Mouse (Mus musculus) heart, adult 8-10 months (tissue): ENCODE data around the gene Ccl25. TPM values are rescaled to one million over a fixed set of nuclear protein-coding genes. Genes with fewer than 3 reads are reported as not detected.
A peak's percentile ranks its signal among the peaks of the same experiment; 100 is the strongest.

Experiments used
- DNase-seq: peaks from one replicate; pipeline ENCODE4 v3.0.0; 2022; ENCODE audit warnings: low spot score
- total RNA-seq, 4 experiments: library from RNA; stranded (reverse); gene quantifications; 2 replicates each; pipeline ENCODE4 v1.2.4; 2022

The Ccl25 gene
- 1 to 10 TPM; 2.6 to 5.1 (median 3.4) TPM for total RNA-seq

DNA sequence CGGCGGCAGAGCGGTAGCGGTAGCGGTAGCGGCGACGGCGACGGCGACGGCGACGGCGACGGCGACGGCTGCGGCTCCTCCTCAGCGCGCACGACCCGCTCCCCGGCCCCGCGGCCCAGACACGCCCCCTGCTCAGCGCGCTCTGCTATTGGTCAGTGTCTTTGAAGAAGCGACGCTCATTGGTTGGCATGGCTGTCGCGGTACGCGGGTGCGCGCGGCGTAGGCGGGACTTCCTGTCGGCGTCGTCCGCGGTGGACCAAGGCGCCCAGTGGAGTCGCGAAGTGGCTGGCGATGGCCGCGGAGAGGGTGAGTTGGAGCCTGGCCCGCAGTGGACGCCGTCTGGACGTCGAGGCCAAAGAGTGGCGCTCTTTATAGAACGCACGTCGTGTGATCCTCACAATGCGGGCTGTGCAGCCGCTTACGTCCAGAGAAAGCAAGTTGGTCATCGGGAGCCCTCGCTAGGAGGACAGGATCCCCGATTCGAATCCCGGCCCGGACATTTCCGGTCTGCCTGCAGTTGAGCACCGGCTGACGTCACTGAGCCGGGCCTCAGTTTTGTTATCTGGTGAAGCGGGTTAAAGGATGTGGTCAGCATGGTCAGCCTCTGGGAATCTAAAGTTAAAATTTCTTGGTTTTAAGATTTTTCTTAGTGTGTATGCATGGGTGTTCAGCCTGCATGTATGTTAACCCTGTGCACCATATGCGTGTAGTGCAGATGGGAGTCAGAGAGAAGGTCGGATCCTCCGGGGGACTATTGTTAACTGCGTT lies at the start of gene Ccl25, which contains the start of gene Elavl1:
Ccl25 (plus strand) TSS at position 228 of the 768 bp plus-strand sequence.
Elavl1 (minus strand) TSS at position 431 of the 768 bp plus-strand sequence.
- peak; percentile 97 for DNase-seq

- peak; percentile 95 for DNase-seq
These were observed 49.5 kb upstream of the Ccl25 start, which contains the start of gene Timm44 for GRCm38 (mm10) chr8:4275275-4276110. Gene Timm44, minus strand, starts transcription at chr8:4275913.

DNA sequence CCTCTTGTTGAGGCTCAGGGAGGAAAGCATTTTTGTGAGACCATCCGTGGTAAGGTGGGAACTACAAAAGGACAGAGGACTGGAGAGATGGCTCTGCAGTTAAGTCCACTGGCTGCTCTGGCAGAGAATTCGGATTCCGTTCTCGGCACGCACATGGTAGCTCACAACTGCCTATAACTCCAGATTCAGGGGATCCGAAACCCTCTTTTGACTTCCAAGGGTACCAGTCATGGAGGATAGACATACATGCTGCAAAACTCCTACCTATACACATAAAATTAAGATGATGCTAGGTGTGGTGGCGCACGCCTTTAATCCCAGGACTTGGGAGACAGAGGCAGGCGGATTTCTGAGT lies 48.9 kb upstream of the Ccl25 start:
- DNase-seq, result no peak

DNA sequence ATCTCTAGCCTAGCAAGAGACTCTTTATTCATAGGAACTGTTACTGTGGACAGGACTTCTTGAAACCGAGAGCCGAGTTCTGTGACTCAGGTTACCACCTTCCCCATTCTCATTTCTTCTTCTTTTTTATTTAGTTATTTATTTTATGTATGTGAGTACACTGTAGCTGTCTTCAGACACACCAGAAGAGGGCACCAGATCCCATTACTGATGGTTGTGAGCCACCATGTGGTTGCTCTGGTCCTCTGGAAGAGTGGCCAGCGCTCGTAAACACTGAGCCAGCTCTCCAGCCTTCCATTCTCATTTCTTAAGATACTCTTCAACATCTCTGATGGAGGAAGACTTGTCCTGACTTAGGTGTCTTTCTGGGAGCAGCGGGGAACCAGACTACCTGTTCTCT lies 32.3 kb upstream of the Ccl25 start:
- no peak for DNase-seq

DNA sequence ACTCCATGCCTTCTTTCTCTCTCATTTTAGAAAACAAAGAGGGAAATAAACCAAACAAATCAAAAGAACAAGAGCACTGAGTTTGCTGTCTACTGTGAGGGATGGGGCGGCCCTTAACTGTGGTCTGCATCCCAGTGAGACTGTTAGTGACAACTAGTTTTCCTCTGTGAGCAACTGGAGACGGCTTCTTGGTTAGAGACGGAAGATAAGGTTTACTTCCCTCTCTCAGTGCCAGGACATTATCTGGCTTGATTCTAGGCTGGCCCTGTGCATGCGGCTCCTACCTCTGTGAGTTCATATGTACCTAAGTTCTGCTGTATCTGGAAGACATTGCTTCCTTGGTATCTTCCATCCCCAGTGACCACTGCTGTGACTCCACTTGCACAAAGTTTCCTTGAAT lies 27.2 kb upstream of the Ccl25 start:
- DNase-seq, result no peak

- DNase-seq, result no peak
These were observed 20.9 kb upstream of the Ccl25 start for GRCm38 (mm10) chr8:4304124-4304547.

DNA sequence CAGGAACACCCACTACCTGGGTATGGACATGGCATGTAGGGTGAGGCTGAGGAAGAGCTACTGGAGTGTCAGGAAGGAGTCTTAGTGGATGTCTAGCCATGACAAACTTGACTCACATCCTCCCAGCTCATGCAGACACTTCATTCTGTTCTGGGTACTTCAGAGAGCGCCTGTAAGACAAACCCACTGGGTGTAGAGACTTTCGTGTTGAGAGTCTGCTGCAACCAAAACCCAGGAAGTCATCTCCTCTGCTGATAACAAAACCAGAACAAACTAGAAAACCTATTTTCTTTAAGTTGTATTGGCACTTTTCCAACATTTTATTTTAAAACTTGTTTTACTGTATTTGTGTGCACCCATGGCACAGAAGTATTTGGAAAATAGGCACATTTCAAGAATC lies 19.2 kb upstream of the Ccl25 start:
- DNase-seq, result no peak

GRCm38 (mm10) chr8:4312104-4312503 lies 12.9 kb upstream of the Ccl25 start:
- no peak for DNase-seq

DNA sequence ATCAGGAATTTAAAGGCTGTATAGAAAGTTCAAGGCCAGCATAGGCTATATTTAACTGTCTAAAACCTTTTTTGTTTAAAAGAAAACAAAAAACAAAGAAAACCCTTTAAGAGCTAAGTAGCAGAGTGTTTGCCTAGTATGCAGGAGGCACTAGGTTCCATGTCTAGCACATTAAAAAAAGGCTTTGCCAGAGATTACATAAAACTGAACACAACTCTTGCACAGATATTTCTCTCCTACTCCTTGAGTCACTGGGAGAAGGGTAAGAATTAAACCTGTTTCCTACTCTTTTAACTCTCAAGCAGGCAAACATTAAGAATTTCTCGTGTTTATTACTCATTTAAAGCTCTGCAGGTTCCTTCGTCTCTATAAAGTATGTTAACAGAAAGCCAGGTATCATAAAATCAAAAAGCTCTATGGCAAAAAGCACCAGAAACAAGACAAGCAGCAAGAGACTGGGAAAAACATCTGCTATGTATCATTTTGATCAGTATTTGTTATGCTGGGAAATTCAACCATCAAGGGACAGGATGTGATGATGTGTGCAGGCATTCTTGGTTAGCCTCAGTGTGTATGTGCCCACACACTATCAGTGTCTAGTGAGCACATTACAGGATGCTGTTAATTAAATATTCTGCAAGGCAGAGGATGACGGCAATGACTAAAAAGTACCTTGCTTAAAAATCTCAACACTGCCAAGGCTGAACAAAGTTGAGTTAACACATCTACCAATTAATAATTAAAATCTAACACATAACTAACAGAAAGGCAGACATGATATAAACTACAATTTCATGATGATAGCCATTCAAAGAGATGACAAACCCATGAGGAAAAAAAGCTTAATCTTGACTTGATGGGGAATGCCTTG lies 11.5 kb upstream of the Ccl25 start:
- no peak for DNase-seq

DNA sequence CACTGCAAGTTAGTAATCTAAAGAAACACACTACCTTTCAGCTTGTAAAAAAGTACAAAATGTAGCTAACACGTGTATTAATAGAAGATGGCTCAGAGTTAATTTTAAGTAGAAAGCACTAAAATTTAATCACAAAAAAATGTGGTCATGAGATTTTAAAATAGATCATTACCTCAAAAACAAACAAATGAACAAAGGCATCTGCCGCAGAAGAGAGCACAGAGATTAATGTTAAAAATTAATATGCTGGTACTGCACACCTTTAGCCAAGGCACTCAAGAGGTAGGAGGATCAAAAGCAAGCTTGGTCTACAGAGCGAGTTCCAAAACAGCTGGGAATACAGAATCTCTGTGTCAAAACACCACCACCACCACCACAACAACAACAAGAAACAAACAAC lies 10.2 kb upstream of the Ccl25 start:
- DNase-seq, result no peak

DNA sequence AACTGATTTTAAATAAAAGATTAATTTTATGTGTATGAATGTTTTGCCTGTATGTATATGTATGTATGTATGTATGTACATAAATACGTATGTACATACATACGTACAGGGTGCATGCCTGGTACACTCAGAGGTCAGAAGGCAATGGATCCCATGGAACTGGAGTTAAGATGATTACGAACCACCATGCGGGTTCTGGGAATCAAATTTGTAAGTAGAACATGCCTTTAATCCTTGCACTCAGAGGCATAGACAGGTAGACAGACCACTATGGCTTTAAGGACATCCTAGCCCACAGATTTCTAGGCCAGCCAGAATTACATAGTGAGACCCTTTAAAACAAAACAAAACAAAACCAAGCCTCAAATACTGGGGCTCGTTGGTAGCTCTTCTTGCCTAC lies 6.9 kb upstream of the Ccl25 start:
- DNase-seq, result no peak

DNA sequence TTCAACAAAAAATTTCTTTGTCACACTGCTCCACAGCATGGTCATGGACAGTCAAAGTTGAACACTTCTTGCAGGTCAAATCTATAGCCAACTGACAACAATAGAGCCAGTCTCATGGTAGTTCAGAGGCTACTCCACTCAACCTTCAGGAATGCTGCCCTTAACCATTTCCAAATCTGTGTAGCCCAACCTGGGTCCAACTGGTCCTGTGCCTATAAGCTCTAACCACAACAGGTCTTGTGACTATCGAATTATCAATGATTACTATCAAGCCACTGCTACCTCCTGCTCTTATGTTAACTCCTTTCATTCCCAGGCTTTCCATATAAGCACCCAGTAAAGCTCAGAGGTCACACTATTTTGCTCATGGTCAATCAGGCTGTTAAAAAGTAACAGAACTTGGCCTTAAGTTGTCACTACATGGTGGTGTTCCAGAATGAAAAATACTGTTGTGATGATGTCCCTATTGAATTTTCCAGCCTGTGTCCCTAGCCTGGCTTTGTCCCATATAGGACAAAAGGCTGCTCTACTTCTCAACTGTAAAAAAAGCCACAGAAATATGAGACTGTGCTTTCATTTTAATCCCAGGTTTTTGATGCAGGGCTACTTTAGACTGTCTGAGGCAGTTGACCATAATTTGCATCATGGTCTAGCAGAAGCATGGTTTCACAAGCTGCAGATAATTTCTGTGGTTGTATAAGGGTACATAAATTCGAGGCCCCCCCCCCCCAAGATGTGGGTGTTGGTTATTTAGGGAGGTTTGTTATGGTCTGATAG lies 6.0 kb upstream of the Ccl25 start:
- no peak for DNase-seq

GRCm38 (mm10) chr8:4319573-4319872 lies 5.5 kb upstream of the Ccl25 start:
- DNase-seq, result no peak

DNA sequence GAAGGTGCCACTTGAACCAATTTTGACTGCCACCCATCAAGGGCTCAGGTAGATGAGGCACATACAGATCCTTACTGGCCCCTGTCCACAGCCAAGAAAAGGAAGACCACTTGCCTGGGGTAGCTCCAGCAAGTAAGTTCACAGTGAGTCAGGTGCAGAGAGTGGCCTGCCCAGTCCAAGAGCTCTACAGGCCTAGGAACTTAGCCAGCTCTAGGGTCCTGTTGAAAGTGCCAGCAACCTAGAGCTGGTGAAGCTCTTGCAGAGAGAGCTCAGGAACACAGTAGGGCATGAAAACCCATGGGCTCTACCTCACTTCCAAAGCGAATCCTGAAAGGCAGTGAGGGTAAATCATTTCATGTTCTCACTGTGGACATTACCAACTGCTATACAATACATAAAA lies 4.6 kb upstream of the Ccl25 start:
- DNase-seq, result no peak

GRCm38 (mm10) chr8:4321031-4321430 lies 4.0 kb upstream of the Ccl25 start:
- DNase-seq, result no peak

GRCm38 (mm10) chr8:4322470-4322869 lies 2.5 kb upstream of the Ccl25 start:
- peak; percentile 86 for DNase-seq

GRCm38 (mm10) chr8:4323917-4324316 lies 1.1 kb upstream of the Ccl25 start:
- no peak for DNase-seq

DNA sequence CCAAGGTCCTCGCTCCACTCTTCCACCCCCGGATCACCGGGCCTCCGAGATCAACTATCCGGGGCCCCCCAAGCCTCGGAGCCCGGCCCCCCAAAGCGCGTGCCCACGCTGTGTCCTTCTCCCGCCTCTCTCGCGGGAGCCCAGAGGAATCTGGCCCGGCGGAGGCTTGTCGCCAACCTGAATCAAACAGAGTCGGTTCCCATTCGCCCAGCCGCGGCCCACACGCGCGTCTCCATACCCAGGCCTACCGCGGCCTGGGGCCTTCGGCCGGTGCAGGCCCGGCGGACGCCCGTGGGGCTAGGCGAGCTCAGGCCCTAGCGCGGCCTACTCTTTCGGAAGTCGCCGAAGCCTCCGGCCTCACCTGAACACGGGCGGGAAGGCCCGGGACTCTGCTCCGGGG lies 485 bp upstream of the Ccl25 start:
- DNase-seq, result no peak

DNA sequence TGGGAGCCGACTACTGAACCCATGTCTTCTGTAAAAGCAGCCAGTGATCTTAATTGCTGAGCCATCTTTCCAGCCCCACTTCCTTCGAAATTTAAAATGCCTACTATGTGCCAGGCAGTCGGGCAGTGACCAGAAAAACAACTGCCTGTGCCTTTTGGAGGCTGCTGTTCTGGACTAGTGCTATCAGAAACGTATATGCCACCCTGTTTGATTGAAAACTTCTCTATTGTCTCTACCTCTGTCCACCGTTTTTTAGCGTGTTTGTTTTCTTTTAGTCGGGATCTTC lies 684 bp downstream of the Ccl25 start:
- no peak for DNase-seq

GRCm38 (mm10) chr8:4329000-4329399 lies 4.0 kb downstream of the Ccl25 start:
- DNase-seq, result no peak

DNA sequence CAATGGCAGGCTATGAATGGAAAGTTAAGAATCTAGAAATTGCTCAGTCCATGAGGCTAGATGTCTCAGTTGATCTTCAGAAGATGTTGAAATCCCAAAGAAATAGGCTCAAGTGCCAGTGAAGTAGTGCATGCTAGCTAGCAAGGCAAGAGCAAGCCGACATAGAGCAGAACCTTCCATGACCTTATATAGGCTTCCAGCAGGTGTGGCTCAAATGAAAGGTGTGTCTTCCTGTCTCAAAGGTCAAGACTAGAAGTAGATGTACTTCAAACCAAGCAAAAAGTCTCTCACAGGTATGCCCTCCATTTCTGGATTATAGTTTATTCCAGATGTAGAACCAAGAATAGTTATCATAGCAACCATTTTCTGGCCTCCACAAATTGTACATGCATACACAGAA lies 9.0 kb downstream of the Ccl25 start:
- DNase-seq, result no peak

- no peak for DNase-seq
These were observed 10.7 kb downstream of the Ccl25 start for GRCm38 (mm10) chr8:4335678-4336077.
